Mouse (Mus musculus): ENCODE data around the gene B3galt2. TPM values are rescaled to one million over a fixed set of nuclear protein-coding genes. Genes with fewer than 3 reads are reported as not detected.

B3galt2 gene
- polyA plus RNA-seq, 1 experiment from 2014 or later = 7.0 TPM

Other genes with a start within 250 kb of the B3galt2 start
- 18.0 and 18.2 TPM in 2 replicates for gene Cdc73, start 62.2 kb downstream of the B3galt2 start, polyA plus RNA-seq (2015; fragmentation: Nextera tagmentation; extraction: Ambion mirVana)
- 105 and 111 TPM in 2 replicates for gene Glrx2, start 75.7 kb downstream of the B3galt2 start, polyA plus RNA-seq (2015; fragmentation: Nextera tagmentation; extraction: Ambion mirVana)
- 34.6 and 36.0 TPM in 2 replicates for gene Trove2, start 136.4 kb downstream of the B3galt2 start, polyA plus RNA-seq (2015; fragmentation: Nextera tagmentation; extraction: Ambion mirVana)
- gene Uchl5, start 136.6 kb downstream of the B3galt2 start, polyA plus RNA-seq (2015; fragmentation: Nextera tagmentation; extraction: Ambion mirVana) = 63.0 and 68.6 TPM in 2 replicates